Mouse (Mus musculus) frontal cortex, postnatal 14 days (tissue): ENCODE data around the gene Mustn1.

ENCODE experiments used
- DNase-seq, 2 experiments: peaks; one replicate each; pipeline ENCODE4 v3.0.0; 2022; ENCODE audit warnings: low spot score in 2 of 2

The Mustn1 gene

DNA sequence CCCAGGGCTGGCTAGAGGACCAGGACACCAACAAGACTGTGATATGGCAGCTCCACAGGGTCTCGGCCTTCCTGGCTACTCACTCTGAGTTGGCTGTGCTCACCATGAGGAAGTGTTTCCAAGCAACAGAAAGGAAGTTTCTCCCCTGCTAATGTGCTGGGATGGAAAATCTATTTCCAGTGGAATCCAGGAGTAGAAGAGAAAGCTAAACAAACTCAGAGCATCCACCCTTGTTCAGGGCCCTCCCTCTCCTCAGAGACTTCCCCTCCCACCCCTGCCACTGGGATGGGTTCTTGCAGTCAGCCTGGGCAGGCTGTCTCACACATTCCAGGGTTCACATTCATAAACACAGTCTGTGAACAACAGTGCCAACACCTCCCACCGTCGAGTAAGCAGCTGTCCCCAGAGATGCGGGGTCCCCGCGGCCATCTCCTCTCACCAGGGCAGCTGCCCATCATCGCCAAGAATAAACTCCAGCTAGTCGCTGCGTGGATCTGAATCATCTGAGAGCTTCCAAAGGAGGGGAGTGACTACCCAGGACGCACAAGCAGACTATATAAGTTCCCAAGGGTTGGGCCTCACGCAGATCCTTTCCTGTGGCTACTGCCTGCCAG, at the start of gene Mustn1:
Gene Mustn1, plus strand, starts transcription at position 243 of the 614 bp plus-strand sequence.
- peak in 1 of 2 experiments; percentile 39 for DNase-seq

DNA sequence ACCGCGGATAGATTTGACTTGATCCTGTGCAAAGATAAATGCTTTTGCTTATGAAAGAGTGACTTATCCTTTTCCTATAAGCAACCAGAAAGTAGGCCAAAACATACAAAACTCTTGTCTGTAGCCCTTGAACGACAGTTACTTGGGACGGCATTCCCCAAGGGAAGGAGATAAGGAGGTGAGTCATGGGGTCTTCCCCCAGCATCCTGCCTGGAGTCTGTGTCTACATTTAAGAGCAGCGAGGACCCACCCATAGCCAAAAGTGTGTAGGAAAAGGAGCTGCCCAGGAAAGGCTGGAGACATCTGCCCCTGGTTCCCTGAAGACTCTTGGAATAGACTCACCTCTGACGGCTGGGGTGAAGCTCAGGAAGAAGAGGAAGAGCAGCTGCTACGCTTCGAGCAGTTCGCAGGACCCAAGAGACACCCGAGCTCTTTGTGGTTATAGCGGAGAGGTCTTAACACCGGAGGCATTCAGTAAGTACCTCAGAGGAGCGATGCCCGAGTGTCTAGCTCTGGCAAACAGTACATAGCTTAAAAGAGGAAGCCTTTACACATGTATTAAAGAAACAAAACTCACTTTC, 41.5 kb upstream of the Mustn1 start:
- no peak for DNase-seq

DNA sequence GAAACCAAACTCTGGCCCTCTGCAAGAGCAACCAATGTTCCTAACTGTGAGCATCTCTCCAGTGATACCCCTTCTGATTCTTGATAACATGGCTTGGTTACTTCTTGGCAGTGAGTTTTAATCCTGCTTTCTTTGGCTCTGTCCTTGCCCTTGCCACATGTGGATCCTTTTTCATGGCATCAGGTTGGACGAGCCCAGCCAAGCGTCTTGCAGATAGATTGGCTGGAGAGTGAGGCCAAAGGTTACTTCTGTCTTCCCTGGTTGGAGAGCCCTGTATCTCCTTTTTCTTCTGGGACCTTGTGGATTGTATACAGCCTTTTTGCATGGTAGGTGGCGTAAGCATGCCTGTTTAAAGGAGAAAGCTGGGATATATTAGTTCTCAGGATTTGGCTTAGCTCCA, 35.3 kb upstream of the Mustn1 start:
- no peak for DNase-seq

DNA sequence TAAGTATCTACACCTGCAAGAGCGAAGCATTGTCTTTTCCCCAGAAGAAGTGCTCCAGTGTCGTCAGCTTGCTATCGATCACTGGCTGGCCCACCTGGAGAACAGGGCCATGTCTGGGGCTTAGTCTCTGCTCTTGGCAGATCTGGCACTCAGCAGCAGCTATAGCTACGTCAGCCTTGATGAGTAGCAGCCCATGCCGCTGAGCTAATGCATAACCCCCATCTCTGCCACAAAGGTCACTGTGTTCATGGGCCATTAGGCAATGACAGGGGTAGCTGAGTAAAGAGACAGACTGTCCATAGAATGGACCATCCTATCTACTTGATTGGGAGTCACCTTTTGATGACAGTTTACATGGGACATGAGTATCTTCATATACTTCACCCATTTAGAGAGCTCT, 28.5 kb upstream of the Mustn1 start:
- DNase-seq, result no peak

DNA sequence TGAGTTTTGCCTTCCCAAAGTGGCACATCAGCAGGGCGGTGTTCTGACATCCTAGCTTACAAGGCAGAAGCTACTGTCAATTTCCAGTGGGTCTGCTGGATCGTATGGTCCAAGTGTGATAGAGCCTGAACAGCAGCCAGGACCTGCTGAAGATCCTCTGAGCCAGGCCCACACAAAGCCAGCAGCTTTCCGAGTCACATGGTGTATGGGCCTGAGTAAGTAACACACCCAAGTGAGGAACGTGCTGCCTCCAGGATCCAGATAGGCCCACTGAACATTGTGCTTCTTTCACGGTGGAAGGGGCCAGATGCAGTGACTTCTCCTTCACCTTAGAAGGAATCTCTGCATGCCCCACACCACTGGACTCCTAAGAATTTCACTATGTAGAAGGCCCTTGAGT, 26.7 kb upstream of the Mustn1 start:
- DNase-seq, result no peak

DNA sequence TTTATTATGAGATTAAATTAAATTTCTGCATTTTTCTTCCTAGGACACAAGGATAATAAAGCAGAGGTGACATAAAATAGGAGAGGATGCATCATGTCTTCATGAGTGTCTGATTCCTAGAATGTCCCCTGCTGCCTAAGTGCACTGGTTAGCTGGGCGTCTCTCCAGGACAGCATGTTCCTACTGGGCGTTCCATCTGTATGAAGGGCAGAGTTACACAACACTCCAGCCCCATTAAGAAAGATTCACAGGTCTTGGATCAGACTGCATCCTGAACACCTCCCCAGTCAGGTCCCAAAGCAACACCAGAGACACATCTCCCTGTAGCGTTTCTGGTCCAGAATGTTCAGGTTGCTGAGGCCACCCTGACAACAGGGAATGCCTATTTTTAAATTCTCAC, 23.7 kb upstream of the Mustn1 start:
- no peak for DNase-seq

DNA sequence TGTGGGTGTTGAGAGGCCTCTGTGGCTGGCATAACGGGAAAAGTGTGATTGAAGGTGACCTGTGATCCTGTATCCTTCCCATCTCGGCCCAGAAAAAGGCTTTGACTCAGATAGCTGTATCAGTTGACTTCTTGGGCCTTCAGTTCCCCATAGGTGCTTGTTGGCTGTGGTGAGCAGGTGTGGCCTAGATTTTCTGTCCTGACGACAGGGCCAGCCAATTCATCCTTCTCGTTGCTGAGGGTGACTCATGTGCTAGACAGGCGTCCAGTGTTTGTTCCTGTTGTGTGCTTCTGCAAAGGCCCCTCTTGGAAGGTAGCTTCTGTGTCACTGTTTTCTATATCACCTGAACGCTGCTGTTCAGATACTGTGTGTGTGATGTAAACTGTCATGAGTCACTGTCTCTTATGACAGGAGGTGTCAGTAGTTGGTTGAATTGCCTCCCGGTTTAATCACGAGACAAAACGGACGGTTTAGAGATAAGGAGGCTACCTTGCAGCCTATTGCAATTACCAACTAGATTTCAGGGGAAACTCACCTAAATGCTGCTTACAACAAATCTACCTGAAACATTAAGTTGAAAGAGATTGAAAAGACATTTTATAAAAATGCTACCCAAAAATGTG, 22.0 kb upstream of the Mustn1 start:
- DNase-seq, result no peak

DNA sequence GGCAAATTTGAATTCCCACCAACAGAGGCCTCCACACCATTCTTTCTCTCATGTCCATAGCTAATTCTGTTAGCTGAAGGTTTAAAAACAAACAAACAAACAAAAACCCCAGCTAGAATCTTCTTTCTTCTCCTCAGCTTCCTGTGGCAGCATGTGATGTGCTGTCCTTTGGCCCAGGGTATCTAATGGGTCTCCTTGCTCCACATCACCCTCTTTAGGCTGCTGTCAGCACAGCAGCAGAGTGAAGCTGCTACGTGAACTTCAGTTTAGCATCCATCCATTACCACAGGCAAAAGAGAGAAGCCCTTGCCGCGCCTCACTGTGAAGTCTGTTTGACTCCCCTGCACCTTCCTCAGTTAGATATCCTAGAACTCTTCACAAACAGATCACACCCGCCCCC, 21.0 kb upstream of the Mustn1 start:
- no peak for DNase-seq

DNA sequence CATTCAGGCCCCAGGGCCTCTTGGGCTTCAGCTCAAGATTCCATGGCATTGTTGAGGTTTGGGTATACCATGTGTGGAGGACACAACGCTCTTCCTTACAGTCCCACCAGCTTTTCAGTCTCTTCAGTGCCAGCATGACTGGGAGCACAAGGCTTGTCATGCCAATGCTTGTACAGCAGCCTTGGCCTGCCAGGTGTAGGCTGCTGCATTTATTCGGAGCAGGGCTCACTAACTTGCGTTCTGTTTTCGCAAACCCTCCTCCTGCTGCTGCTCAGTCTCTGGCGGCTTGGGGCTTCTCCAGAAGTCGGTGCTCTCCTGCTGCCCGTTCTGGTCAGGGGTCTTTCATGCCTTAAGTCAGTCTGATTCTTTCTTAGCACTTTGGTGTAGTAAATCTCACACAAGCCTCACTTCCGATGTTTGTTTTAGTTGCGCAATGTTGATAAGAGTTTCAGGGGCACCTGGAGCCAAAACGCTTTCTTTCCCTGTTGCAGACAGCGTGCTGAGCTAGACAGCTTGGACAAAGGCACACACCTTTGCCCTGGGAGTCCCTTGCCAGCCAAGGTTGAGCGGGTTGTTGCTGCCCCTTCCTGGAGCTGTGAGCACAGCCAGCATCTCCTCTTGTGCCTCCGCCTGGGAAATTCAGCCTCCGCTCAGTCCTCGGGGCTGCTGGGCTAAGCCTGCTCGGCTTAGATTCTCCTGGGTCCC, 17.4 kb upstream of the Mustn1 start:
- no peak for DNase-seq

DNA sequence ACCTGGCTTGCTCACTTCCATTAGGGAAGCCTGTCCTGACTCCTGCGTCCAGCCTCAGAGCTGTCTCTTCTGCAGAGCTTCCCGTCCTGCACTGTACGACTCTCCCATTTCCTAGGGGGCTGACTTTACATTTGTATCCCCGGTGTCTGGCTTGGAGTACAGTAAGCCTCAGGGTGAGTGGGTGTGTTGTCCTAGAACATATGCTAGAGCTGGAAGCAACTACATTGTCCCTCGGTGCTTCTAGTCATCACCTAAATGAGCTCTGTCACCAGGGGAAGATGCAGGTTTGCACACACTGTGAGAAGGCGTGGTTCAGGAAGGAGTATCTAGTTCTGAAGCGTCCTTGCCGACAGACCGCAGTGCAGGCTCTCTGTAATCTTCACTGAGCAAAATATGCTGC, 16.6 kb upstream of the Mustn1 start:
- DNase-seq, result no peak

DNA sequence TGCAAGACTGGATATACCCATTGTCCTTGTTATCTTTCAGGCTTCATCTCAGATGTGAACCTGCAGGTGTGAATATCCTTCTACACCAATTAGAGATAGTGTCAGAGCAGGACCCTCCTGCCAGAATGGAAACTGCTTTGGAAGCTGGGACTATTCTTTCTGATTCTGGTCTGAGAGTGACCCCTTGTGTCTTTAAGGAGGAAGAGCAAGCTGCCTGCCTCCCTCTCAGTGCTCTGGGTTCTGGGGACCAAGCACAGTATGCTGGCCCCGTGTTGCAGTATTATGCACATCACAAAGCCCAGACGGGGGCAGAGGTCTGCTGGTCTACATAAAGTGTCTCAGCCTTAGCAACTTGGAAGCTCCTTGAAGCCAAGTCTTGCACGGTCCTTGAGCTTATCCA, 13.7 kb upstream of the Mustn1 start:
- DNase-seq, result no peak

DNA sequence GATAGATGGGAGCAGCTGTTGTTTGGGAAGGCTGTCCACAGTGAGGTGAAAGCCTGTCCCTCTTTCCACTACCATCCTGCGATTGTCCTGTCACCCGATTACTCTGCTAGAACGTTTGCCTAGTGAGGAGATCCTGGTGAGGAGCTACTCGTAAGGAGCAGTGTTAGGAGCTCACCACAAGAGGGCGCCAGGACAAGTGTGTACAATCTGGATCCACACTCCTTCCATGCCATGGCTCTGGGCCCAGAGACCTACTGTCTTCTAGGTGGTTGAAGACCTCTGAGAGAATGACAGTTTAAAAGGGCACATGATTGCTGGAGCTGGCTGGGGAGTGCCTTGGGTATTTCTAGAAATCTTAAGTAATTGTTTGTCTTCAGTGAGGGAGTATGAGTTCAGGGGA, 12.0 kb upstream of the Mustn1 start:
- peak; percentile 43 to 66 for DNase-seq

DNA sequence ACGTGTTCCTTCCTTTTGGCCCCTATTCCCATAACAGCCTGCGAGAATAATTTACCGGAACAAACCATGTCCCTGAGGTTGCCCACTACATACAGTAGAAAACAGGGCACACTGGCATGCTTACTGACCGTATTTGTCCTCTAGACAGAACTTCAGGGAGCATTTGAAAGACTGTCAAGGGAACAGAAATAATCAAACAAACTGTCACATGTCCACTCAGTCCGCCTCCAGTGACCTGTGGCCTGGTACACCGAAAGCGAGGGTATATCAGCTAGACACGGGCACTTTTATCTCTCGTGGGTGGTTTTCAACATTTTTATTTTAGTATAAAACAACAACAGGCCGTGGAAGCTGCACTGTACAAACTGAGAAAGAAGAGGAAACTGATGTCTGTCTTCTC, 10.2 kb upstream of the Mustn1 start:
- DNase-seq, result no peak

DNA sequence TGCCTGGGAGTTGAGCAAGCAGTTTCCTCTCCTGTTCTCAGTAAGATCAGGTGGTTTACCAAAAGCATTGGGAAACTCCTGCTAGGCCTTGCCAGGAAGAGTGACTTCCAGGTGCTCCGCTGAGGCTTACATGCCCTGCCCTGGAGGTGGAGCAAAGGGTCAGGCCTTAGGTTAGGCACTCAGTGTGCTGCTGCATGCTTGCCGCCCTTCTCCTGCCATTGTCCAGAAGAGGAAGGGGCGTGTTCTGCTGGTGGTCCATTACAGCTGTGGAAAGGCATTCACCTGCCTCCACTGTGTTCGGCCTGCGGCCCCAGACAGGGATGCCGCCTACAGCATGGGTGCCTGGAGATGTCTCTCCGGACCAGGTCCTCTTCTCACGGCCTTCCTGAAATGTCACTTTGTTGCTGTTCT, 9.6 kb upstream of the Mustn1 start:
- no peak for DNase-seq

DNA sequence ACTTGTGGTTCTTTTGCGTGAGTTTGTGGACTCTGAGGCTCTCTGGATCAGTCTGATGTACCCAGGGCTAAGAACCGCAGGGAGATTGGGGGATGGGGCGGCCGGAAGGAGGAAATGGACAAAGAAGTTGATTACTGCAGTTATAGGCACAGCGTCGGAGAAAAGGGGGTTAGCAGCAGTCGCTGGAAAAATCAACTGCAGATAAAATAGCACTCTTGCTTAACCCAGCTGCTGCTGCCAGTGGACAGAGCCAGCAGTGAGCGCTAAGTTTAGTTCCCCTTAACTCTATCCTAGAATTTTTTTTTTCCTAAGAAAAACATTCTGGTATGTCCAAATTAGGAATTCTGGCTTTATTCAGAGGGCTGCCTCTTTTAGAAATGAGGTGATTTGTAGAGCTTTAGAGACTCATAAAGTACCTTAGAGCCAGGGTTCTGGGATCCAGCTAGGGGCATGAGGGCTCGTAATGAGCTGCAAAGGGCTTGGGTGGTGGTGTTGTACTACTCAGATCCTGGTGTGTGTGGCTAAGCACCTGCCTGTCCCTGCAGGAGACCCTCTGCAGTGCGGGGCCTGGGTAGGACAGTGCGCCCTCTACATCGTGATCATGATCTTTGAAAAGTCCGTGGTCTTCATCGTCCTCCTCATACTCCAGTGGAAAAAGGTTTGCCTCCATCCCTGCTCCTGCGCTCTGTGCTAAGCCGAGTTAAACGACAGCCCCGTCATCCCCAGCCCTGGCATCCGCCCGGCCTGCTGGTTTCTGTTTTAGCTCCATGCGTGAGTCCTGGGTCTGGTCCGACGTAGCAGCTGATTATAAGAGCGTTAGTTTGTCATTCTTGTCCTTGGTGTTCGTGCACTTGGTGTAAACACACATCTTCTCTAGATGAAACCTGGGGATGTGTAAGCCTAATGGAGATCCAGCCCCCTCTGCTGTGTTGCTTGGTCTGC, 8.5 kb upstream of the Mustn1 start:
- no peak for DNase-seq

DNA sequence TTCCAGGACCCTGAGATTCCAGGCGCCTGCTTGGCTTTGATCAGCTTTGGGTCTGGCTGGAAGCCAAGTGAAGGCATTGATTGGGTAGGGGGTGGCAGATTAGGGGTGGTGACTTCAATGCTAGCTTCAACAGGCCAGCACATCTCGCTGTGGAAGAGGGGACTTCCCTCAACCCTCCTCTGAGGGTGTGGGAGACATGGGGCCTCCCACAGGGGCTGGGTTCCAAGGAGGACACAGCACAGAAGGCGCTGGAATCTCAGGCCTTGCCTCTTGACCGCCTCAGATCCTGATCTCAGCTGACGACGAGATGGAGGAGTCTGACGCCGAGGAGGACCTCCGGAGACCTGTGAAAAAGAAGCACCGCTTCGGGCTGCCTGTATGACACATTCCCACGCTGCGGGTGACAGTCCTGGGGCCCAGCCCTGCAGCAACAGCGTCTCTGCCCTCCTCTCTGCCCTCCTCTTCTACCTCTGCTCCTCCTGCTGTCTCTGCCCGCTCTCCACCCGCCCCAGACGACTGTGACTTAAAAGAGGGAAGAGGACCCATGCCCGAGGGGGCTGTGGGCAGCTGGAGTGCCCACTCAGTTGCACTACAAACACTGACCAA, 4.8 kb upstream of the Mustn1 start:
- DNase-seq, result no peak

DNA sequence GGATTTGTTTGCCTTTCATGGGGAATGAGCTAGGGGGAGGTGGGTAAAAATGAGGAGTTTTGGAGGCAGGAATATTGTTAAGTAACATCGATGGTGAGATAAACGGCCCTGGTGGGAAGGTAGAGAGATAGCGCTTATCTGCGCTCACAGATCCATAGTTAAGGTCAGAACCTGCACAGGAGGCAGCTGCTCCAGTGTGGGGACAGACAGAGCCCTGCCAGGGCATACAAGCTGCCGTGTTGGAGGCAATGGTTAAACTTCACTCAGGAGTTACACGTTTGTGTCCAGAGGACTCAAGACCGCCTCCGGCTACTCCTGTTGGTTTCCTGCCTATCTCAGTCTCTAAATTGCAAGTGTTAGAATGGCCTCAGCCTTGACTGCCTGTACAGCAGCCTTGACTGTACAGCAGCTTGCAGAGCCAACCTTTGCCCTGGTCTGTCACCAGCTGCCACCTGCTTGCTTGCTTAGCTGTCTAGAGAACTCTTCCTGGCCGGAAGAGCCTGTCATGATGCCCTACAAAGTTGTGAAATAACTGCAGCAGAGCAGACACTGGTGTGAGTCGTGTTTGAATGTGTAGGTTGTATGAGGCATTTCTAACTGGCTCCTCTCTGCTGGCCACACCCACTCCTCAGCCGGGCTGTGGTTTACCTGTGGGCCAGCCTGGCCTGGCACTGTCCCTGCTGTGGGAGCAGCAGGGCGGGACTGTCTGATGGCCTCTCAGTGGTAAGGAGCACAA, 3.7 kb upstream of the Mustn1 start:
- DNase-seq, result no peak

DNA sequence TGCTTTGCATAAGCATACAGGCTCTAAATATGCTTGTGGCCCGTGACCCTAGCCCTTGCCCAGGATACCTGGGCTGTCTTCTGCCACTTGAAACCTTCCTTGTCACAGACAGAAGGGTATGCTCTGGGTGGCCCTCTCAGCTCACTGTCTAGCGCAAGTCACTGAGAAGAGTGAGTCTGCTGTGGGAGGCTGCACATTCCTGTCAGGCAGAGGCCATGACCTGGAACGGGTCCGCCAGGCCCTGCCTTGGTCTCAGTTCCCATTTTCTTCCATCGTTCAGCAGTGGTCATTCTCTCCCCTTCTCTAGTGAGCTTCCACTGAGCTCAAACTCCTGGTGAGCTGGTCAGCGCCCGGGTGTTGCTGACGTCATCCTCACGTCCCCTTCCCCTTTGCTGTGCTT, 3.0 kb upstream of the Mustn1 start:
- no peak for DNase-seq

DNA sequence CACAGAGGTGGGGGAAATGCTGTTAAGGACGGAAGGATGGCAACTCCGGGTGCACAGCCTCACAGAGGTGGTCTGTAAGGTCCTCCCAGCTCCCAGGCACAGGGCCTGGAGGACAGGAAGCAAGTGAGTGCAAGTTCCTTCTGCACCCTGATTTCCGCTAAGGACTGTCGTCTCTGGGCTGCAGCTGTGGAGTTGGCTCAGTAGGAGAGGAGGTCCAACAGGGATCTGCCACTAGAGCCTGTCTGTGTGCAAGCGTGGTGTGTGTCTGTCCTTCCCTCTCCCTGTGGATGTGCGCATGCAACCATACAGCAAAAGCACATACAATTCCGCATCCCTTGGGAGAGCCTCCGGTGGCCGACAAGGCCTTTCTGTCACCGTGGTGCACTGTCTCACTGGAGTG, 2.5 kb upstream of the Mustn1 start:
- DNase-seq, result no peak

DNA sequence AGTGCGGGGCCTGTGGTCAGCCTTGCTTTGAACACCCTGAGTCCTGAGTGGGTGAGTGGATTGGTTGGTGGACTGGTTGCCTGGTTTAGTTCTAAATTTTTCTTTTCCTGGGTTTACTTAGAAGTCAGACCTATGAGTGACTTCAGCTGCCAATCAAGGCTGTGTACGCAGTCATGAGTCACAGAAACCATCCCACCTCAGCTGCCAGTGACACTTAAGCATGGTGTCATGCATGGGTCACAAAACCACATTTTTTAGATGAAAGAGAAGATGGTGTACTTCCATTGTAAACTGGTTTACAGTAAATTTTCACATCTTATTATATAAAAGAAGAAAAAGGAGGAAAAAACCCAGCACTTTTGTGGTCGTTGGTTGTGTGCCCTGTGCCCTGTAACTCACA, 1.2 kb upstream of the Mustn1 start:
- DNase-seq, result no peak

DNA sequence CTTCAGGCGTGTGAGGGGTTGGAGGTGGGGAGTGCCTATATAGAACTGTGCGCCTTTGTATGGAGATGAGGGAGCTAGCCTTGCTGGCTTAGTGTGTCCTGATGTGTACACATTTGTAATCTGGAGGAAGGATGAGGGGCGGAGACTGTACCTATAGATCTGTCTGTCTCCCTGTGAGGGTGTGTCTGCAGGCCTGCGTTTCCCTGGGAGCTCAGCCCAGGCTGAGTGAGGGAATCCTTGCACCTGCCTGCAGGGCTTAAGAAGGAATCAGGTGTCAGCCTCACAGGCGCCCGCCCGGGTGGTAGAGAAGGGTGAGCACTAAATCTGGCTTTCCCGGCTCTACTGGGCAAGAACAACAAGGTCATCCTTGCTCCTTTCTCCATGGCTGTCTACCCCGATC, 794 bp downstream of the Mustn1 start:
- no peak for DNase-seq
